Mouse (Mus musculus): Measurements from ENCODE around the gene Sccpdh. TPM values are rescaled to one million over a fixed set of nuclear protein-coding genes. Genes with fewer than 3 reads are reported as not detected.

Sccpdh gene
- polyA plus RNA-seq, 2 experiments: 47.6 to 79.6 TPM

DNA sequence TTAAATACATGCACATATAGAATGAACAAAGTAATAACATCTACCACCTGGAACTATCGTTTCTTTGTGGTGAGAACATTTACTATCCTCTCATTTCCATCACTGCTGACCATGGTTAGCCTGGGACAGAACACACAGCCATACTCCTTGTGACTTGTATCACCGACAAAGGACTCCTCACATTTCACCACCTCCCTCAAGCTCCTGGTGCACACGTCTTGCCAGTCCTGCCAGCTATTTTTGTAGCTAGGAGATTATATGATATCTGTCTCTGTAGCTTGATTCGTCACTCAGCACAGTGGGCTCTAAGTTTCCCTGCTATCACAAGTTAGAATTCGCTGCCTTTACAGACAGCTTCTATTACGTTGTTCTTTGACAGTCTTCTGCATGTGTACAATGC, 20.4 kb downstream of the Sccpdh start:
- no peak for TF ChIP-seq POLR2A (IDR thresholded peaks at IDR 0.05; ENCODE audit: borderline replicate concordance, extremely low read depth, insufficient read depth, insufficient read length)
- H3K36me3 ChIP-seq (ENCODE audit: control insufficient read depth, insufficient read depth, low read length): peaks cover 45% of the 10 kb centered on the region
- no peak overlapping the region for H3K4me3 ChIP-seq (replicated peaks; ENCODE audit: low read length)

DNA sequence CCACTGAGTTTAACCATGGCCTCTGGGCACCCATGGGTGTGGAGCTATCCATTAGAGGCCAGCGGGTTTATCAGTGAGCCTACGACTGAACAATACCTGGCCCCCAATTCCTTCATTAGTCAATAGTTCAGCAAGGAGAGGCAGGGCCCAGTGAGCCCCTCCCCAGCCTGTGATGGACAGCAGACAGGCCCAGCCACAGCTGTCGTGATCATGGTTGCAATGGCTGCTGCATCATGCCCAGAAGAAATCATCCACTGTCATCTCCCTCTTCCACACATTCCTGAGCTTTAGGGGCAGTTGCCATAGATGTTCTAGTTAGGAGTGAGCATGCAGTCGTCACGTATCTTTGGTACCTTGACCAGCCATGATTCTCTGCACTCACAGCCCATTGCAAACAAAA, 20.9 kb downstream of the Sccpdh start:
- WGBS: 85% methylated on average over 5 of the region's 5 CpGs
- no peak for ATAC-seq (ENCODE audit: low FRiP score, low read depth)
- no peak overlapping the region for H3K4me2 ChIP-seq (replicated peaks; ENCODE audit: low read depth, low read length, severe bottlenecking)

More for the DNA sequence above, 20.4 kb downstream of the Sccpdh start:
- DNase-seq (ENCODE audit: low spot score) (no peak), ATAC-seq (ENCODE audit: low FRiP score, low read depth) (no peak)
- Histone ChIP-seq H3K27ac (replicated peaks; ENCODE audit: low read depth, low read length) (no peak overlapping the region), H3K9me3 (ENCODE audit: control insufficient read depth, low read length) (no peaks in the 10 kb centered on the region), H3K27me3 (ENCODE audit: control insufficient read depth, insufficient read depth, low read length) (no peaks in the 10 kb centered on the region), H3K4me2 (replicated peaks; ENCODE audit: low read depth, low read length, severe bottlenecking) (no peak overlapping the region), H3K4me1 (ENCODE audit: control insufficient read depth, insufficient read depth, low read length) (no peaks in the 10 kb centered on the region), H3K9ac (ENCODE audit: low read depth, low read length, severe bottlenecking) (no peak overlapping the region)
- 88% methylated on average over 6 of the region's 6 CpGs for WGBS

GRCm38 (mm10) chr1:179689479-179689878, 21.5 kb downstream of the Sccpdh start:
- no peak overlapping the region for H3K27ac ChIP-seq (replicated peaks; ENCODE audit: low read depth, low read length)
- DNase-seq (ENCODE audit: low spot score): no peak
- no peak overlapping the region for H3K4me2 ChIP-seq (replicated peaks; ENCODE audit: low read depth, low read length, severe bottlenecking)
- WGBS: 79% methylated on average over 6 of the region's 6 CpGs
- H3K27me3 ChIP-seq (ENCODE audit: control insufficient read depth, insufficient read depth, low read length): no peaks in the 10 kb centered on the region
- H3K9ac ChIP-seq (ENCODE audit: low read depth, low read length, severe bottlenecking): no peak overlapping the region
- no peak for TF ChIP-seq POLR2A (IDR thresholded peaks at IDR 0.05; ENCODE audit: borderline replicate concordance, extremely low read depth, insufficient read depth, insufficient read length)
- H3K4me3 ChIP-seq (replicated peaks; ENCODE audit: low read length): no peak overlapping the region
- H3K9me3 ChIP-seq (ENCODE audit: control insufficient read depth, low read length): no peaks in the 10 kb centered on the region
- H3K36me3 ChIP-seq (ENCODE audit: control insufficient read depth, insufficient read depth, low read length): peaks cover 37% of the 10 kb centered on the region
- ATAC-seq (ENCODE audit: low FRiP score, low read depth): no peak
- no peaks in the 10 kb centered on the region for H3K4me1 ChIP-seq (ENCODE audit: control insufficient read depth, insufficient read depth, low read length)

More for the DNA sequence above, 20.9 kb downstream of the Sccpdh start:
- H3K9me3 ChIP-seq (ENCODE audit: control insufficient read depth, low read length): no peaks in the 10 kb centered on the region
- TF ChIP-seq POLR2A (IDR thresholded peaks at IDR 0.05; ENCODE audit: borderline replicate concordance, extremely low read depth, insufficient read depth, insufficient read length): no peak
- no peak for DNase-seq (ENCODE audit: low spot score)
- no peak overlapping the region for H3K9ac ChIP-seq (ENCODE audit: low read depth, low read length, severe bottlenecking)
- no peaks in the 10 kb centered on the region for H3K4me1 ChIP-seq (ENCODE audit: control insufficient read depth, insufficient read depth, low read length)
- H3K36me3 ChIP-seq (ENCODE audit: control insufficient read depth, insufficient read depth, low read length): peaks cover 40% of the 10 kb centered on the region
- no peak overlapping the region for H3K4me3 ChIP-seq (replicated peaks; ENCODE audit: low read length)
- no peak overlapping the region for H3K27ac ChIP-seq (replicated peaks; ENCODE audit: low read depth, low read length)
- H3K27me3 ChIP-seq (ENCODE audit: control insufficient read depth, insufficient read depth, low read length): no peaks in the 10 kb centered on the region

DNA sequence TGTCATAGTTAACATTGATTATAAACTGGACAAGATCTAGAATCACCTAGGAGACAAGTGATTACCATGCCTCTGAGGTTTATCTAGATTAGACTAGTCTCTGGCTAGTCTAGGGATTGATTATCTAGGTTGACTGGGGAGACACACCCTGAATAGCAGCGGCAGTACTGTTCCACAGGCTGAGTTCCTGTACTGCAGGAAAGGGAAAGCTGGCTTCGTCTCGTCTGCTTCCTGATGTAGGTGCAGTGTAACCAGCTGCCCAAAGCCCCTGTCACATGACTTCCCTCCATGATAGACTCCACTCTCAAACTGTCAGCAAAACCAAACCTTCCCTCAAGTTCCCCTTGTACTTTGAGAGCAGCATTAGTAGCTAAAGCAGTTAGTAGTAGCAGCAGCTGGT, 36.1 kb downstream of the Sccpdh start:
- no peak for TF ChIP-seq POLR2A (IDR thresholded peaks at IDR 0.05; ENCODE audit: borderline replicate concordance, extremely low read depth, insufficient read depth, insufficient read length)
- Histone ChIP-seq H3K4me1 (ENCODE audit: control insufficient read depth, insufficient read depth, low read length) (no peaks in the 10 kb centered on the region), H3K27me3 (ENCODE audit: control insufficient read depth, insufficient read depth, low read length) (no peaks in the 10 kb centered on the region), H3K4me3 (replicated peaks; ENCODE audit: low read length) (no peak overlapping the region), H3K4me2 (replicated peaks; ENCODE audit: low read depth, low read length, severe bottlenecking) (no peak overlapping the region), H3K9me3 (ENCODE audit: control insufficient read depth, low read length) (no peaks in the 10 kb centered on the region), H3K36me3 (ENCODE audit: control insufficient read depth, insufficient read depth, low read length) (no peaks in the 10 kb centered on the region), H3K27ac (replicated peaks; ENCODE audit: low read depth, low read length) (no peak overlapping the region), H3K9ac (ENCODE audit: low read depth, low read length, severe bottlenecking) (no peak overlapping the region)
- DNase-seq (ENCODE audit: low spot score) (no peak), ATAC-seq (ENCODE audit: low FRiP score, low read depth) (no peak)
- 77% methylated on average over 3 of the region's 3 CpGs for WGBS

DNA sequence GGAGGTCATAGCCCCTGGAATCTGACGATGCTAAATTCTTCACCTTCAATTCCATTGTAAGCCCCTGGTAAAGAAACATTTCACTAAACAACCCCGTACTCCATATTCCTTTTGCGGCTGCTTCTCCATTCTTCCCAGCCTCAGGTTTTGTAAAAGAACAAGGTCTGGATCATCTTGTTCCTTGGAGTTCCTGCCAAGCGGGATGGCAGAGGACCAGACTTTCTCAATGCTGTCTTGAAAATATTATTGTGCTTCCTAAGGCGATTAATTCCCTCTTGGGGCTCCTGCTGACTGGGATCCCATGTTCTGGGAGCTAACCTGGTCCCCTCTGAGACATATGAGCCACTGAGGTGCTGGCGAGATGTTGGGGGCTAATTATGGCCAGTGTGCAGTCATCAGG, 37.1 kb downstream of the Sccpdh start:
- DNase-seq (ENCODE audit: low spot score) (no peak), ATAC-seq (ENCODE audit: low FRiP score, low read depth) (no peak)
- Histone ChIP-seq H3K9me3 (ENCODE audit: control insufficient read depth, low read length) (no peaks in the 10 kb centered on the region), H3K9ac (ENCODE audit: low read depth, low read length, severe bottlenecking) (no peak overlapping the region), H3K4me2 (replicated peaks; ENCODE audit: low read depth, low read length, severe bottlenecking) (no peak overlapping the region), H3K27me3 (ENCODE audit: control insufficient read depth, insufficient read depth, low read length) (no peaks in the 10 kb centered on the region), H3K36me3 (ENCODE audit: control insufficient read depth, insufficient read depth, low read length) (no peaks in the 10 kb centered on the region), H3K4me3 (replicated peaks; ENCODE audit: low read length) (no peak overlapping the region), H3K27ac (replicated peaks; ENCODE audit: low read depth, low read length) (no peak overlapping the region), H3K4me1 (ENCODE audit: control insufficient read depth, insufficient read depth, low read length) (no peaks in the 10 kb centered on the region)
- WGBS: 87% methylated on average over 6 of the region's 6 CpGs
- no peak for TF ChIP-seq POLR2A (IDR thresholded peaks at IDR 0.05; ENCODE audit: borderline replicate concordance, extremely low read depth, insufficient read depth, insufficient read length)

DNA sequence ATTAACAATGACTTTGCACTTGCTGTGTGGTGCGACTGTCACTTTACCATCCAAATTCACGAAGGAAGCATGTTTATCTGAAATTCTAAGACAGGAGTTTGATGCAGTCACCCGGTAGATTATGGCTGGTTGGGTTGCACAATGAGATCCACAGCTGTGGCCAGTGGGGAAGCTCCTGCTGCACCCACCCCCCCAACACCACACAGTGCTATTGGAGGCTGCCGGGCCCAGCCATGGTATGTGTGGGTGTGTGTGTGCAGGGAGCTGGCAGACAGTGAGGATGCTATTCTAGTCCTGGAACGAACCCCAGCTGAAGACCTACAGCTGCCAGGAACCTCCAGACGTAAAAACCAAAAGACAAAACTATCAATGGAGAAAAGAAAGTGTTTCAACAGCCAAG, 41.4 kb downstream of the Sccpdh start:
- ATAC-seq (ENCODE audit: low FRiP score, low read depth) (0 out of 2 replicates have a peak, but pooled peaks have one; percentile 44), DNase-seq (ENCODE audit: low spot score) (no peak)
- 70% methylated on average over 6 of the region's 6 CpGs for WGBS
- Histone ChIP-seq H3K27ac (replicated peaks; ENCODE audit: low read depth, low read length) (no peak overlapping the region), H3K9ac (ENCODE audit: low read depth, low read length, severe bottlenecking) (no peak overlapping the region), H3K36me3 (ENCODE audit: control insufficient read depth, insufficient read depth, low read length) (no peaks in the 10 kb centered on the region), H3K4me2 (replicated peaks; ENCODE audit: low read depth, low read length, severe bottlenecking) (no peak overlapping the region), H3K9me3 (ENCODE audit: control insufficient read depth, low read length) (no peaks in the 10 kb centered on the region), H3K4me1 (ENCODE audit: control insufficient read depth, insufficient read depth, low read length) (no peaks in the 10 kb centered on the region), H3K27me3 (ENCODE audit: control insufficient read depth, insufficient read depth, low read length) (no peaks in the 10 kb centered on the region), H3K4me3 (replicated peaks; ENCODE audit: low read length) (no peak overlapping the region)
- TF ChIP-seq POLR2A (IDR thresholded peaks at IDR 0.05; ENCODE audit: borderline replicate concordance, extremely low read depth, insufficient read depth, insufficient read length): no peak

All from limb, embryonic 14.5 days (tissue).